Mouse (Mus musculus) ES-CJ7 (cell line): ENCODE results near the gene Mrps23.

Source experiments
- DNase-seq: peaks from one replicate; pipeline ENCODE4 v3.0.0; 2011; ENCODE audit warnings: low read depth, low spot score

Mrps23 gene

DNA sequence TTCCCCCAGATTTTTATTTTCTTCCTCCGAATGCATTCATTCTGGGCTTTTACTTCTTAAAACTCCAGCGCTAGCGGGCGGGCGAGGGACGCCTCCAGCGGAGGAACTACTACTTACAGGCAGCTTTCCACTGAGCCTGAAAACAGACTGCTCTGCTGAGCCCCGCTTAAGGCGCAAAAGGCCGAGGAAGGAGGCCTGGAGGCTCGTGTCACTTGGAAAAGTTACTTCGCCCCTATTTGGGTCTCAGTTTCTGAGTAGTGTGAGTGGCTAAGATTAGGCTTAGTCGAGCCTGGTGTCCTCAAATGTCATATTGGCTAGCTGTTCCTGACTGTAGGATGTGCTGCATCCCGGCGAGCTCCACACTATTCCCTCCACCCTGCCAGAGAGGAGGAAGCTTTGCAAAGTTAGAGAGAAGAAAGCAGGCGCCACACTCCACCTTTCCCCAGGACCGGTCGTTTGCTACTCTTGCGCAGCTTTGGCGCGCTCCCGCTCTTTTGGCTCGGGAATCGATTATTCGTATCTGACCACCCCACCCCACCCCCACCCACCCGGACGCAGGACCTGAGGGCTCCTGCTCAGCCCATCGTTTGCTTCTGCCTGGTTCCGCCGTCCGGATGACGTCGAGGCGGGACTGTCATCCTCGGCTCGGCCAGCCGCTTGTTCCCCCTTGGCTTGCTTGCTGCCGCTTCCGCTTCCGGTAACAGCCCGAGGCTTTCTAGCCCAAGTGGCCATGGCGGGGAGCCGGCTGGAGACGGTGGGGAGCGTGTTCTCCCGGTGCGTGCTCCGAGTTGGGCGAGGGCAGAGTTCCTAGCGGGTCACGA is at the start of gene Mrps23:
Gene Mrps23, plus strand, starts transcription at position 677 of the 821 bp plus-strand sequence.
- peak; percentile 91 for DNase-seq

DNA sequence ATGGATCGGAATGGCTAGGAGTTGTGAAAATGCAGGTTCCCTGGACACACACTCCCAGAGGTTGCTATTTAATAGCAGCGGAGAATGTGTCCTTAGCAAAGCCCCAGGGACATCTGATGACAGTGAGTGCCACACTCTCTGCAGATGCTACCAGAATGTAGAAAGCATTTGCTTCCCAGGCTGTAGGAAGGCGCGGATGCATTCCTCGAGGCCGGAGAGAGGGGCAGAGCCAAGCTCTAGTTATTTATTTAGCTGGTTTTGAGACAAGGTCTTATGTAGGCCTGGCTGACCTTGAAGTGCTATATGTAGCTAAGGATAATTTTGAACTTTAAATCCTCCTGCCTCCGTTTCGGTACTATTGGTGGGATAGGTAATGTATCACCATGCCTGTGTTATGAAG is 49.7 kb upstream of the Mrps23 start:
- no peak for DNase-seq

- no peak for DNase-seq
Observed at GRCm38 (mm10) chr11:88155451-88155850, 48.7 kb upstream of the Mrps23 start.

GRCm38 (mm10) chr11:88155998-88156397 is 48.2 kb upstream of the Mrps23 start:
- DNase-seq = no peak

- no peak for DNase-seq
Observed at GRCm38 (mm10) chr11:88156403-88156802, 47.8 kb upstream of the Mrps23 start.

DNA sequence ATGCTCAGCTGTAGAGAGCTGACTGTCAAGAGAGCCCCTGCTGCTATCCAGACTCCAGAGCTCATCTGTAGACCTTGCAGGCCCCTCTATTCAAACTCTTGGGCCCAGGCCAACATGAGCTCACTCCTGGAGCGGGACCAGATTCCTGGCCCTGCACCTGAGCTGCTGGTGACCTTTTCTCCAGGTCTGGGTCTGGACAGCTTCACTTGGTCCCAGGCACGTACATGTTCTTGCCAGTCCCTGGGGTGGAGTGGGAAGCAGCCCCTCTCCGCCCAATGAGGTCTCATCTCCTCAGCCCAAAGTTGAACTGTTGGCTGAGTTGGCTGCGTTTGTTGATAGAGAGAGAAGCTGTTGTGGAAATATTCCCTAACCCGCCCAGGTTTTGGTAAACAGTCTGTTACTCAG is 45.3 kb upstream of the Mrps23 start:
- DNase-seq = no peak

DNA sequence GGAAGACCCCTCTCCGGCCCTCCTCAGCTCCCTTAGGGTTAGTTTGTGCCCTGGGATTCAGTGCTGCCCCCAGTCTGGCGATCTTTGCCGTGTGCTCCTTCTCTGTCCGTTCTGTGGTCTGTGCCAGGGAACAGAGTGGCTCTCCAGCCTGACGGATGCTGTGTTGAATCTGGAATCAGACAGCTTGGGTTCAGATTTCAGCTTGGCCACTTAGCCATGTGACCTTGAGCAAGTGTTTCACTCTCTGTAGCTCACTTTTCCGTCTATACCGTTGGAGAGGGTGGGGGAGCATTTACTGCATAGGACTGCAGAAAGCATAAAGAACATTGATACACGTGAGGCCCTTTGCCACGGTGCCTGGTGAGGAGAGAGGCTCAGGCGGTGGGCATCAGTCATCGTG is 44.8 kb upstream of the Mrps23 start:
- no peak for DNase-seq

GRCm38 (mm10) chr11:88160316-88160715 is 43.9 kb upstream of the Mrps23 start:
- no peak for DNase-seq

DNA sequence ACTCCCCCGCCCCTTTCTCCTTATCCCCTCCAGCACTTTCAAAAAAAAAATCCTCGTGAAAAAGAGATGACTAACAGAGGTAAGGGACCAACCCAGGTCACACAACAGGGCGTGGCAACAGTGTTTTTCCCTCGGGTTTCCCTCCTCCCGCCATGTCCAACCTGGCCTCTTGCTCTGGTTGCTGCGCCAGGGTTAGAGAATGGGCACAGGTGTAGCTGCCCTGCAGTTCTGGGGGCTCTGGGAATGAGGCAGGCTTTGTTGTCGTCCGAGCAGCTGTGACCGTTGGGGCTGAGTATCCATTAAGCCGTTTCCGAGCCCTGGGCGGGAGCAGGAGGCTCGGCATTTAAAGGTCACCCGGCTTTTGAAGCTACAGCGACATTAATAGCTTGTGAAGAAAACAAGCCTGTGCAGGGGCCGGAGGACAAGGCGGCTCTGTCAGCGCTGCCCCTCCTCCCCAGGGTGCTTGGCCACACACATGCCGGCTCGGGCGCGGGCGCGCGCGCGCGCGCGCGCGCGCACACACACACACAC is 43.1 kb upstream of the Mrps23 start:
- peak; percentile 55 for DNase-seq

GRCm38 (mm10) chr11:88161651-88162362 is 42.4 kb upstream of the Mrps23 start:
- DNase-seq = peak; percentile 90

DNA sequence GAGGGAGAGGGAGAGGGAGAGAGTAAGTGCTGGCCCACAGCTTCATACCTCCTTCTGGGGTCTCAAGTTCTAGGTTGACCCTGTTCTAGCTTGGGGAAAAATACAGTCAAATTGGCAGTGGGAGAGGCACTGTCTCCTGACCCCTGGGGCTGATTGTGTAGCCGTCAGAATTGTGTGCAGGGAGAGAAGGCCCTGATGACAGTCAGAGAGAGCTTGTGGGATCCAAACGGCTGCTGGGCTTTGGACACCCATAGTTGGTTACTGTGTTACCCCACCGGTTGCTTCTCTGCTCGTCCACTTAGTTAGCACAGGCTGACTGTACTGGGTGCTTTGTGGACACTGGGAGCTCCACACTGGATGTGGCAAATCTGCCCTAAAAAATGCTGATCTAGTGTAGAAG is 41.4 kb upstream of the Mrps23 start:
- no peak for DNase-seq

GRCm38 (mm10) chr11:88164213-88164723 is 39.9 kb upstream of the Mrps23 start:
- no peak for DNase-seq

DNA sequence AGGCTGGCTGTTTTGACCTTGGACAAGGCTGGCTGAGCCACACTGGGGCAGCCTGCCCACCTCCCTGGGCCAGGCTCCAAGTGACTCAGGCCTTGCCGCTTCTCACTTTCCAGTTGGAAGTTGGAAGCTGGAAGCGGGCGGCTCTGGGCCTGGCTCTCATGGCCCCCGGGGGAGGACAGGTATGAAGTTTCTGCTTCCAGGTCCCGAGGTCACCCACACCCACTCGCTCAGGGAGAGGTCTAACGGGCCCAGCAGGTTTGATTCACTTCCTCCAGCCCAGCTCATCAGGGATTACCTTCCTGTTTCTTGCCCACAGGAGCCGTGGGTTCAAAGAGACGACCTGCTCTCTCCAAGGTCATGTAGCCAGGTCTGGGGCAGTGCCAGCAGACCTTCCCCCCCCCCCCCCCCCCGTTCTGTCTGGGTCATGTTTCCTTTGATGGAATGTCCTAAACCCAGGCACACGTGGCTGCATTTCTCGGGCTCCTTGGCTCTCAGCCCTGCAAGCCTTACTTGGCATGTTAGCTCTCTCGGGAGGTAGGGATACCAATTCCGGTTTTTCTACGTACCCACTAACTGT is 39.3 kb upstream of the Mrps23 start:
- DNase-seq = no peak

DNA sequence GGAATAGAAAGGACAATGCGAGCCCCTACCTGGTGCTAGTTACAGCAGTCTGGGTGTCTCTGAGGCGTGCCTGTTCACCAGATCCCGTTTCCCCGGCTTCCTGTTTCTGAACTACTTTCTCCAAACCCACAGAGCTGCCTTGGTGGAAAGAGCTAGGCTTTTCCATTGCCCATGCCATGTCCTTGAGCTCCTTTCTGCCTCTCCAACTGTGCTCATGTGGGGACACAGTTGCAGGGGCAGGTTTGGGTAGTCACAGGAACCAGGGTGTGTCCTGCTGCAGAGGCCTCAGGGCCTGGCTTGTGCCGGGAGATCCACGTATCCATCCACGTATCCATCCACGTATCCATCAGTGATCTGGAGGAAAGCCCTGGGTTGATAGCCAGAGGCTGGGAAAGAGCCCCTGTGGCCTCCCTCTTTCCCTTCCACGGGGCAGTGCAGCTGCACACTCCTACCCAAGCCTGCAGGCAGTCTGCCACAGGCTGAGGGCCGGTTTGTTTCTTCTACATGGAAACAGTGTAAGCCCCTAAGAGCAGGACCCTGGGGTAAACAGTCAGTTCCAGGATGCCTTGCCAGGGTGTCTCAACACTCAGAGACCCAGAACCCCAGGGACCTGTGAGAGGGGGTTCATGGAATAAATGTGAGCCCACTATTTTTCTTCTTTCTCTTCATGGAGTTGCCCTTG is 38.4 kb upstream of the Mrps23 start:
- DNase-seq = no peak

- no peak for DNase-seq
Observed at GRCm38 (mm10) chr11:88166471-88166870, 37.7 kb upstream of the Mrps23 start.

DNA sequence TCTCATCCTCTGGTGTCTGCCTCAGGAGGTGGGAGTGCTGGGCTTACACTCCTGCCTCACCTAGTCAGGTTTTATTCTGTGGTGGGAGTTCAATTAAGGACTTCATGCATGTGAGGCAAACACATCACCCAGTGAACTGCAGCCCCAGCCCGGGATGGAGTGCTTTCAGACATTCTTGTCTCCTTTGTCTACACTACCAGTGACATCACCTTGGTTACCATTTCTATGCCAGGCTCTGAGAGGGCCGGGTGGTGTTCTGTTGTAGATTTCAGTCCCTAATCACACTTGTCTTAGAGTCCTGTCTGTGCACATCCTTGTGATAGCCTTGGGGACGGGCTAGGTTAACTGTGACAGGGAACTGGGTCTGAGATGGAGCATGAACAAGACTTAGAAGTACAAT is 35.6 kb upstream of the Mrps23 start:
- DNase-seq = no peak

GRCm38 (mm10) chr11:88169531-88170040 is 34.6 kb upstream of the Mrps23 start:
- DNase-seq = no peak

DNA sequence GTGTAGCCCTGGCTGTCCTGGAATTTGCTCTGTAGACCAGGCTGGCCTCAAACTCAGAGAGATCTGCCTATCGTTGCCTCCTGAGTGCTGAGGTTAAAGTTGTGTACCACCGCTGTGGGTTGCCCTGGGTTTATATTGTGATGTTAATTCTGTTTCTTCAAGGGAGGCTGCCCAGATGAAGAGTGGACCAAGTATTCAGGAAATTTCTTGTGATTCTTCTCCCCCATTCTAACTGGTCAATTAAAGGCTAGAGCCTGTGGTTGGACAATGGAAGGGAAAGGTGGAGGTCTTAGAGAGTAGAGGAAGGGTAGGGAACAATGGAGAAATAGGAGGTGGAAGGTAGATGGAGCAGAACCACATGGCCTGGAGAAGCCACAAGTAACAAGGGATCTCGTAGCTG is 33.6 kb upstream of the Mrps23 start:
- DNase-seq = peak; percentile 81

DNA sequence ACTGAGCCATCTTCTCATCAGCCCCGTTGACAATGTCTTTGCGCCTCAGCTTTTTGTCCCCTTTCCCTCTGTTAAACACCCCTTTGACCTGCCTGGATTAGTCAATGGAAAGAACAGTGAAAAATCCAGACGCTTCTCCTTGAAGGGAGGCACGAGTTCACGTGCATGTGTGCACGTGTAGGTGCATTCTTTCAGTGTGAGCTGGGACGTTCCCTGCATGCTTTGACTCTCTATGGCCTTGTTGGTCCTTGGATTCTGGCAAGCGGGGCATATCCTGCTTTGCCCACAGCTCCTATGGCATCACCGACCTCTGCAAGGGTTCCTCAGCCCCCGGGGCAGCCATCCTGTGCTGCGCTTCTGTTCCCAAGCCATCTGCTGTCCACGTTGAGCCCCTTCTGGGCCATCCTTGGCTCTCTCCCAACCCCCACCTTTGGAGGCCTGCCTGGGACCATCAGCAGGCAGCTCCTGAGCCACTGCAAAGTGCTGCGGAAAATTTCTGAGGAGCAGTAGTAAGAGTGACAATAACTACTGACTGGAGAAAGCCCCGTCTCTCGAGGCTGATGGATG is 32.2 kb upstream of the Mrps23 start:
- DNase-seq = no peak

GRCm38 (mm10) chr11:88172601-88173325 is 31.4 kb upstream of the Mrps23 start:
- no peak for DNase-seq
